Mouse (Mus musculus): ENCODE results near the gene Tspan2.

The Tspan2 gene

DNA sequence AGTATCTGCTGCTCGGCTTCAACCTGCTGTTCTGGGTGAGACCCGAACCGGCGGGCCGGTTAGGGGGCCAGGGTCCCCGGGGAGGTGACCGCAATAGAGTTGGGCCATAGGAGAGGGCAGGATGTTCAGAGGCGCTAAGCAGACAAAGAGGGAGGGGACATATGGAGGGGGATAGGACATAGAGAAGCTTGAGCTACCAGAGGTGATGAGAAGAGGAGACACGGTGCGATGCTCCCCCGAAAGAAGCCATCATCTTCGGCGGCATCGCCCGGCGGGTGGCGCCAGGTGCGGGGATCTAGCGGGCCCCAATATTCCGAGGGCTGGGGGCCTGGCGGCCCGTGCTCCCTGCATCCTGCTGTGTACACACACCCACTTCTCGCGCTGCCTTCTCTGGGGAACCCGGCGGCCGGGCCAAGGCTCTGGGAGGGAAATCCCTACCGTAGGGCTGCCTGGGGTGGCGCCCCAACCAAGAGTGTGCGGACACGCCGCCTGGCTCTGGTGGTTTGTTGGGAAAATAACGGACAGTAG, 766 bp downstream of the Tspan2 start:
- no peak for DNase-seq (ENCODE audit: low read depth)

DNA sequence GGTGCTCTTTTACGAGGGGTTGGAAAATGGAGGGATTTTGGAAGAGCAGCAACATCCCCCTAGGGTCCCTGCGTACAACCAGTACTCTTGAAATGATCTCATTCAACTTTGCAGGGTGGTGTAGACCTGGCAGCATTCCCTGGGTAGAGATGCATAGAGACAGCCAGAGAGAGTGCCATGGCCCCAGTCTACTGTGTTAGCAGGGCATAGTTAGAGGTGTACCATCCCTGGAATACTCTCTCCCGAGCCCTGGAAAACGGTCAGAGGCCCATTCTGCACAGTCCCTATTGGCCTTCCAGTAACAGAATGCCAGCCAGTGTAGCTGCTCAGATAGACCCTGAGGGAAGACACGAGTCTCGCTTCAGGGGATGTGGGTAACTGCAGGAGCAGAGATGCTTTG, 1.3 kb downstream of the Tspan2 start:
- no peak for DNase-seq (ENCODE audit: low read depth)

GRCm38 (mm10) chr3:102736436-102736835, 2.1 kb downstream of the Tspan2 start:
- DNase-seq (ENCODE audit: low read depth), result no peak

- DNase-seq (ENCODE audit: low read depth), result no peak
Observed at GRCm38 (mm10) chr3:102737106-102737505, 2.8 kb downstream of the Tspan2 start.

DNA sequence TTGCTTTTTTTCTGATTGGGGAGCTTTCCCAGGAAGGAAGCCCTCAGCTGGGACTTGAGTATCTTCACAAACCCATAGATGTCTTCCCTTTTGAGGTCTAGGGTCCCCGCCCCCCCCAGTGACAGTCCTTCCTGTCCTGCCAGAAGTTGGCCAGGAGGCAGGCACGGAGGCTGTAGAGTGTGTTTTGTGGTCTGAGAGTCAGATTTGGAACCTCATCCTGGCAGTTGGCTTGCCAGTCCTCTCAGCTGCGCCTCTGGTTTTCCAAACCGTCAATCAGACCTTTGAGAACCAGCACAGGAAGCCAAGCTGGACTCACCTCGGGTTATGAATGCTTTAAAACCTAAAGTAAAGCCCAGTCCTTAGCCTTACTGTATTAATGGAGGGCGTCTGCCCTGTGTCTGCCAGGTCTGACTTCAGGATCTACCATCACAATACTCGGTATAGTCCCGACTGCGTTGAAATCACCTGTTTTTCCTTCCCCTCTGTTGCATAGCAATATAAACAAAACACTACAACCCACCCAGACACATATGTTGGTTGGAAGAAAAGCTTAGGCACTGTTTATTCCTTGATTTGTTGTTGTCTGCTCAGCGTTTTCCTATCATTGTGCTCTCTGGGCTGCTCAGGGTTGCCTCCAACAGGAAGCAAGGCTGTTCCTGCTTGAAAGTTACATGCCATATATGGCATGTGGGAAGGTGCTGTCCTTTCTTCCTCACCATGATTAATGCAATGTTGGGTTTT, 4.0 kb downstream of the Tspan2 start:
- no peak for DNase-seq (ENCODE audit: low read depth)

GRCm38 (mm10) chr3:102738926-102739325, 4.6 kb downstream of the Tspan2 start:
- no peak for DNase-seq (ENCODE audit: low read depth)

GRCm38 (mm10) chr3:102742725-102743124, 8.4 kb downstream of the Tspan2 start:
- DNase-seq (ENCODE audit: low read depth), result no peak

GRCm38 (mm10) chr3:102743202-102743601, 8.9 kb downstream of the Tspan2 start:
- no peak for DNase-seq (ENCODE audit: low read depth)

DNA sequence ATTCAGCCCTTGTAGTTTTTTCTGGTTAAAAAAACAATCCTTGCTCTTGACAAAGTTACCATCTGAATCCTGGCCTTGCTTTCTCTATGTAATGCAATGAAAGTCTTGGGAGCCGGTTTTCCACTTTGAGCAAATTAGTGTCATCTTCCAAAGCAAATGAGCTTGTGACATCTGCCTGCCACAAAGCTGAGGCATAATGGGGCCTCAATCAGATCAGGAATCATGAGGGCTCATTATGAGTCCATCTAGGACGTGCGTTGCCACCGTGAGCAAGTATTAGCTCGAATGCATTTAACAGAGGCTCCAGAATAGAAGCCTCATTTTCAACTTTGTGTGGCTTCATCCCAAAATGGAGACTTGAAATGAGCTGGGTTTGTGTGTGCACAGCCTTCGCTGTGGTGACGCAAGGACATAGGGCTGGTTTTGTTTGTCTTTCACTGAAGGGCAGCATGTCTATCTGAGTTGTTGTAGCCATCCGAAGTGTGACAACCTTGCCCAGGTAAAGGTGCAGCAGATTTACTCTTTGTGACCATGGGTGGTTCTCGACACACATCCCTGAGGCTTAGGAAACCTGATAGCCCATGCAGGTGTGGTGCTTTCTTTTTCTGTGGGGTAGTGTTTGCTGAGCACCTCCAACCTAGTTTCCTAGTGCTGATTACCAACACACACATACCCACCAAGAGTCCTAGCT, 9.6 kb downstream of the Tspan2 start:
- DNase-seq (ENCODE audit: low read depth), result no peak

GRCm38 (mm10) chr3:102744657-102745056, 10.3 kb downstream of the Tspan2 start:
- DNase-seq (ENCODE audit: low read depth), result no peak

- DNase-seq (ENCODE audit: low read depth), result no peak
Observed at GRCm38 (mm10) chr3:102746174-102746573, 11.8 kb downstream of the Tspan2 start.

- DNase-seq (ENCODE audit: low read depth), result no peak
Observed at GRCm38 (mm10) chr3:102748038-102748437, 13.7 kb downstream of the Tspan2 start.

DNA sequence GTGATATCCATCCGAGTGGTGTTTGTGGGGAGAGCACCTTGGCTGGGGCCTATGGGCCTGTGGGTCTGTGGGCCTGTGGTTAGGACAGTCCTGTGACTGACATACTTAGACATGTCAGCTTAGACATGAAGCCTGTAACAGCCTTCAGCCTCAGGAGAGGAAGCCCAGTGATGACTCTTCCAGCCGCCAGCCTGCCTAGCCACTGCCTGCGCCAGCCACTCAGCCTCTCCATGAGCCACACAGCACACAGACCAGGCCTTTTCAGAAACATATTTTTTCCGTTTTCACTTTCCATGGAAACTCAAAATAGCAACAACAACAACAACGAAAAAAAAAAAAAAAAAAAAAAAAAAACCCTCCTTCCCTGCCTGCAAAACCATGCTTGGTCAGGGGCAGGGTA, 14.4 kb downstream of the Tspan2 start:
- DNase-seq (ENCODE audit: low read depth), result no peak

GRCm38 (mm10) chr3:102751136-102751535, 16.8 kb downstream of the Tspan2 start:
- no peak for DNase-seq (ENCODE audit: low read depth)

GRCm38 (mm10) chr3:102751536-102751935, 17.2 kb downstream of the Tspan2 start:
- no peak for DNase-seq (ENCODE audit: low read depth)

DNA sequence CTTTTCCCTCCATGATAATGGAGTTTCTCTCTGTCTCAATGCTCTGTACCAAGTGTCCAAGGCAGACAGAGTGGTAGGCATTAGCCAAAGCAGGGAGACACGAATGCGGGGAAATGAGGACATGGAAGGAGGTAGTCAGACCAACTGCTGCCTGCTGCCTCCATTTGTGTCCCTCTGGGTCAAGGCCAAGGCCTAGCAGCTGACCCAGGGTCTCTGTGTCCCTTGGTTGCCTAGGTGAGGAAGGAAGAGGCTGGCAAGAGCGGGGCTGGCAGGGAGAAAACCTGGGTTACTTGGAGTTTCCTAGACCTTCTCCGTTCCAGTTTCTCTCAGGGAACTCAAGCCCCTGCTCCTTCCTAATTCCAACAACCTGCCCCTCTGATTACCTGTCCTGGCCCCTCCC, 17.7 kb downstream of the Tspan2 start:
- DNase-seq (ENCODE audit: low read depth), result no peak

DNA sequence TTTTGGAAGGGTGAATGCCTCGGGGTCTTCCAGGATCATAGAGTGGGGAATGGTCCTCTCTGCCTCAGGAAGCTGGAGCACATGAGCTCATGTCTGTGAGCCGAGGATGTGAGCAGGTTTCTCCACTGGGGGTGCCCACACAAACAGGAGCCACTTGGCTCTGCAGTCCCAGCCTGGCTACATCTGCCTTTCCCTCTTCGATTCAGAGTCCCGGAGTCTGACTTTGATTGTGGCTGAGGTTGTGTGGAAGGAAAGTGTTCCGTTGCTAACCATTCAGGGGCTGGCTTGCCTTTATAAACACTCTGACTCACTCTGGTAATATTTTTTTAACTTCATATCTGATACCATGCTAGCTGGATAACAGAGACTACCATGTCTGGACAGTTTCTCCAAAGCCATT, 18.1 kb downstream of the Tspan2 start:
- no peak for DNase-seq (ENCODE audit: low read depth)

DNA sequence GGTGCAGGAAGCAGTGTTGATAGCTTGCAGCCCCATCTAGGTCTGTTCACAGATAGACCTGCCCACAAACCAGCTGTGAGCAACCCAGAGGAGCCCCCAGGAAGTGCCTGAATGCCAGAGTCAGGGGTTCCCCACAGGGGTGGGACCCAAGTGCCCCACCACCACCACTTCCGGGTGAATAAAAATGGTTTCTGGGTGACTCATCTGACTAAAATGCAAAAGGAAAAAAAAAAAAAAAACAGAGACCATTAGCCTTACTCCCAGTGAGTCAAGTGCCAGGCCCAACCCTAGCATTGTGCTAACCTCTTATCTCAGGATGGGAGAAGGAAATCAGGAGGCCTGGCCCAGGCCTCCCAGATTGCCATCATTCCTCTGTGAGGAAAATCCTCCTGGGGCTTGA, 21.5 kb downstream of the Tspan2 start:
- DNase-seq (ENCODE audit: low read depth), result no peak

- no peak for DNase-seq (ENCODE audit: low read depth)
Observed at GRCm38 (mm10) chr3:102757019-102757418, 22.7 kb downstream of the Tspan2 start.

DNA sequence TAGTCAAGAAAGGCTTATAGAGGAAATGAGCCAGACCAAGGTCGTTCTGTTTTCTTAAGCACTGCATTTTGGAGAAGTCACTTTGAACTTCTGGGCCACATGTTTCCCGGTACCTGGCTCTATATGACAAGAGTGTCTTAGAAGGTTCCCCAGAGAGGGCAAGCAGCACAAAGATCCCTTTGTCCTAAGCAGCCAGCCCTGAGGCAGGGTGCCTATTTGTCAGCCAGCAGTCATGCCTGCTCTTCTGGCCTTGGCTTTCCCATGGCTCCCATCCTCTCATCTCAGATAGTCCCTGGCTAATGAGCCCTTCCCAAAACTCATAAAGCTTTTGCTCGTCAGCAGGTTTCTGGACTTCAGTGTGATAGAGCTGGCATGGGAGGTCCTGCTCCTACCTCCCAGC, 25.9 kb downstream of the Tspan2 start:
- no peak for DNase-seq (ENCODE audit: low read depth)

DNA sequence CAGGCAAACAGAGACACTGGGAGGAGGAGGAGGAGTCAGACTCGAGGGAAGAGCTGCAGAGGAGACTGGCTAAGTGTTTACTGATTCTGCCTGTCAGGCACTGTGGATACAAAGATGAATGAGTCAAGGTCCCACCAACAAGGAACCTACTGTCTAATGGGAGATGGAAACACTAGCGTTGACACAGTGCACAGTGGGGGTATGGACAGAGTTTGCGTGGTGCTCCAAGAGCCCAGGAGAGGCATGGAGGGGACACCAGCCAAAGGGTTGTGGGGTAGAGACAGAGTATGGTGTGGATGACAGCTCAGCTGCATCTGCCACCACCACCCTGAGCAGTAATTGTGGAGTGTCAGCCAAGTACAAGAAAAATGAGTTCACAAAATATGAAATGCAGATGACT, 28.1 kb downstream of the Tspan2 start:
- DNase-seq (ENCODE audit: low read depth), result no peak

- no peak for DNase-seq (ENCODE audit: low read depth)
Observed at GRCm38 (mm10) chr3:102763713-102764400, 29.5 kb downstream of the Tspan2 start.

DNA sequence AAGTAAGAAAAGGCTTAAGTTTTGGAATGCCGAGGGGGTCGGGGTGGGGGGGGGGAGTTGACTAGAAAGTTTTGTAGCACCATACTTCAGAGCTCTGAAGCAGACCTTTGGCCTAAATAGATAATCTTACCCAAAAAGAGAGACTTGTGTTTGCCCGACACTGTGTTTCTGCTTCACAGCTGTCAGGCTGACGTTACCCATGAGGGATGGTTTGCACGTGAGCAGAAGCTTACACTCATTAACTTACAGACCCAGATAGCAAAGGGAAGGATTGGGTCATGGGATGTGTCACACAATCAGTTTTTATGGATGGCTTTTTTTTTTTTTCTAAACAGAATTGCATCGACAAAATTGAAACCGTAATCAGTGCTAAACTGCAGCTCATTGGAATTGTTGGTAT, 30.5 kb downstream of the Tspan2 start:
- DNase-seq (ENCODE audit: low read depth), result no peak
